Mouse (Mus musculus) kidney, adult 10 weeks (tissue): ENCODE results near the gene Cd9. TPM values are rescaled to one million over a fixed set of nuclear protein-coding genes. Genes with fewer than 3 reads are reported as not detected.

Experiments used
- polyA plus RNA-seq: library from polyadenylated mRNA; stranded (reverse); fragments of 350-450 nt; fragmentation: Illumina TruSeq; extraction: RNeasy Lipid Tissue Mini Kit (QIAGEN cat#74804); gene quantifications from one replicate; pipeline ENCODE4 v1.2.3, GENCODE M21; 2014; ENCODE audit warnings: low read depth, low replicate concordance

Cd9 gene
- polyA plus RNA-seq, result 144 TPM

DNA sequence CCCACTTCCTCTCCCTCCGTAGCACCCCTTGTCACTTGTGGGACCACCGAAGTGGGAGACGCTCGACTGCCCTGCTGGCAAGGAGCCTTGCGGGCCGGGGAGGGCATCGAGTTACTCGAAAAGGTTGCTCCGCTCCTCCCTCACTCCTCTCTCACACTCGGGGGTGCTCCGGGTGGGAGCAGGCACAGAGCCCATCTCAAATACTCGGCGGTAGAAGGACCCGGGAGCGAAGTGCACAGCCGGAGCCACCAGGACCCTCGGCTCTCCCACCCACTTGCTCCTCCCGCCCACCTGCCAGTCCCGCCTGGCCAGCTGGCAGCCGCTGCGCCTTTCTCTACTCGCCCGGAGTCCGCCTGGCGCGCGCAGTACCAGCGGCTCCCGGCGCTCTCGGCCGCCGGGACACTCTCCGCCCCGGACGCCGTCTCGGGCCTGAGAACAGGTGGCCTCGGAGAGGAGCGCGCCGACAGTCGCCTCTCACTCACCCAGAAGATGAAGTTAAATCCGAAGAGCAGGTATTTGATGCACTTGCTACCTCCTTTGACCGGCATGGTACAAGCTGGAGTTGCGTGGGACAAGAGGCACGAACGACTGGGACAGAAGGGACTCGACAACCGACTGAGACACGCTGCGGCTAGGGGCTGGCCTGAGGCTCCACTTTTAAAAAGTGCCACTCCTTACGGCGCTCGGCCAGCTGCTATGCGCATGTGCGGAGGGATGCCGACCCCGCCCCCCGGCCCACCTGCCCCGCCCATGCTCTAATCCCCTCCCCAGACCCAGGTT, at the start of gene Cd9:
Gene Cd9, minus strand, starts transcription at position 700 of the 780 bp plus-strand sequence.

Other genes with a start within 250 kb of the Cd9 start
- not detected for gene Tuba3a, start 208.7 kb downstream of the Cd9 start, polyA plus RNA-seq
- gene Ltbr, start 180.9 kb downstream of the Cd9 start, polyA plus RNA-seq, result 0.89 TPM
- gene Scnn1a, start 174.1 kb downstream of the Cd9 start, polyA plus RNA-seq, result 16.7 TPM
- gene Tnfrsf1a, start 145.4 kb downstream of the Cd9 start, polyA plus RNA-seq, result 4.6 TPM
- gene Plekhg6, start 114.0 kb downstream of the Cd9 start, polyA plus RNA-seq, result not detected
- 0.28 TPM for gene Vwf, start 52.0 kb upstream of the Cd9 start, polyA plus RNA-seq
- not detected for gene Ano2, start 195.6 kb upstream of the Cd9 start, polyA plus RNA-seq